Mouse (Mus musculus) mouse embryonic stem cell (cell line): ENCODE data around the gene Bcl6b.

Experiments used
- in situ Hi-C, 2 experiments: fragments of 300-500 bp; cut with MboI; formaldehyde crosslinking; loops; 1 replicate in 1 of 2; 3 replicates in 1 of 2; pipeline ENCODE4 v1.14.3; 2019 to 2020; ENCODE audit warnings: low sequenced_read_pairs in 2 of 2, low pct_unique_long_range_greater_than_20kb in 1 of 2, mixed read lengths in 1 of 2; ENCODE audit not compliant: unreplicated experiment in 1 of 2

Gene Bcl6b

DNA sequence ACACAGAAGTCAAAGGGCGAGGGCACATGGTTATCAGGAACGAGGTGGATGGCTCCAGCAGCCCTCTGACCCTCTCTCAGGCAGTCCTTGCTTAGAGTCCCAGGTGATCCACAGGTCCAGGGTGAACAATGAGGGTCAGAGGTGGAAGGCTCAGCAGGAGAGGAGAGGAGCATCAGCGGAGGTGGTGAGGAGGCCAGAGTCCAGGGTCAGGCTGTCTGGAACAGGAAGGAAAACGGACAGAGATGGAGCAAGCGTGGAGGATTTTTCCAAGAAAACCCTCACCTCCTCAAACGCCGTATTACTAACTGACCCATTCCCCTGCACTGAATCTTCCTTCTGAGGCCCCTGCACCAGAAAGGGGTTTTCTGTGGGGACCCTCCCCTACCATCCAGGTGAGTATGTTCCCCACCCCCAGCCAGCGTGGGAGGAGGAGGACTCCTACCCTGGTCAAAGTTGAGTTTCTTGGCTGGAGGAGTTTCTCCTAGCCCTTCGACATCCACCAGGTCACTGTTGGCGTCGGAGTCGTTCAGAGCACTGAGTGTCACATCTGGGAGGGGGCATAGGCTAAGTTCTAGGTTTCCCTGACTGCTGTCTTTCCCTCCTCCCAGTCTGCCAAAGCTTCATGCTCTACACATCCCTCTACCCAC, 5.8 kb upstream of the Bcl6b start:
- in situ Hi-C loops: no loop called here

DNA sequence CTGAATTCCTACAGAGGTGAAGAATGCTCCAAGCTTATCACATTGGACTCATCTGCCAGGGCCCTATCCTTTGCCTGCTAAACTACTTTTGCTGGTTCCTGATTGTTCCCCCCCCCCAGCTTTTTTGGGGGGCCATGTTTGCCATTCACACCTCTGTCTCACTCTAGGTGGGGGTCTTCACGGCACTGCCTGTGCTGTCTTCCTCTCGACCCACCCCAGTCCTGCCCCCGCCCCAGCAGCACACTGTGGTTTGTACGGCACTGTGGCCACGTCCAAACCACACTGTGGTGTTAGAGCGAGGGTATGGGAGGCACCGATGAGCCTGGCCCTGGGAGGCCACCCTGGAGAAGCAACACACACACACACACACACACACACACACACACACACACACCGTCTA, 4.9 kb upstream of the Bcl6b start:
- in situ Hi-C loops: no loop called here

DNA sequence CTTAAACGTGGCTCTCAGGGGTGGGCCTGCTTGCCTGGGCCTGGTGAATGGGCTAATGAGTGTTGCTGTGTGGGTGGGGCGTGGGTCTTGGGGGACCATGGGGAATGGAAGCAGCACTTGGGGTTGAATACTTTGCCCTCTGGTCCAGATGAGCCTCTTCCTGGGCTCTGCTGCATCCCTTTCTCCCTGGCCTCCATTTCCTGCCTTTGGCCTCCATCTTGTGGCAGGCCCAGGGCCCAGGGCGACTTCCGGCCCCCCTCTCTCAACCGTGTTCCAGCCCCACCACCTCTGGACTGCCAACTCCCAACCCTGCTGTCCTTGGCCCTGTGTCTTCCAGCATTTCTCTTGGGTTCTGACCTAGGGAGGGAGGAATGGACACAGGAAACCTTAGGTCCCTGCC, 4.4 kb upstream of the Bcl6b start:
- in situ Hi-C loops: no loop called here

- in situ Hi-C loops: no loop called here
These were observed 3.4 kb upstream of the Bcl6b start for GRCm38 (mm10) chr11:70233016-70233415.

- in situ Hi-C loops: no loop called here
These were observed 2.9 kb upstream of the Bcl6b start for GRCm38 (mm10) chr11:70232546-70232945.

DNA sequence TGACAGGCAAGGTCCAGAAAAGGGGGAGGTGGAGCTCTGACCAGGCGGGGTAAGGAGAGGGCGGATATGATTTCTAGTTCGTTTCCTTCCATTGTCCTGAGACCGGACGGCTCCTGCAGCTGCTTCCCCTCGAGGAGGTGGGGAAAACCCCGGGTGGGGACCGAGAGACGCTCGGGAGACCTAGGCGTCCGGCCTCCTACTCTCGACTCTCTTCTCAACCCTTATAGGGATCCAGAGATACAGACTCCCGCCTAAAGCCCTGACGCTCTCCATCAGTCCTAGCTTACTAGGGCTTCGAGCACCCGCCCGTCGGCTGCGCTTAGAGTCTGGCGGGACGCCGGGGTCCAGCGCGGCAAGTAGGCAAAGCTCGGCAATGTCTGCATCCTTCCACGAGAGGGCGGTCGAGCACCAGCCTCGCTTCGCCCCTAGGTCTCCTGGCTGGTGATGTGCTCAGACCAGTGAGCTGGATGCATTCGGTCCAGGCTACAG, 685 bp upstream of the Bcl6b start:
- in situ Hi-C loops: no loop called here

GRCm38 (mm10) chr11:70228828-70229227, 770 bp downstream of the Bcl6b start:
- in situ Hi-C loops: no loop called here

- in situ Hi-C loops: no loop called here
These were observed 1.8 kb downstream of the Bcl6b start for GRCm38 (mm10) chr11:70227661-70228245.

- in situ Hi-C loops: no loop called here
These were observed 2.5 kb downstream of the Bcl6b start for GRCm38 (mm10) chr11:70227126-70227525.

GRCm38 (mm10) chr11:70226602-70226890, 3.1 kb downstream of the Bcl6b start:
- in situ Hi-C loops: no loop called here

DNA sequence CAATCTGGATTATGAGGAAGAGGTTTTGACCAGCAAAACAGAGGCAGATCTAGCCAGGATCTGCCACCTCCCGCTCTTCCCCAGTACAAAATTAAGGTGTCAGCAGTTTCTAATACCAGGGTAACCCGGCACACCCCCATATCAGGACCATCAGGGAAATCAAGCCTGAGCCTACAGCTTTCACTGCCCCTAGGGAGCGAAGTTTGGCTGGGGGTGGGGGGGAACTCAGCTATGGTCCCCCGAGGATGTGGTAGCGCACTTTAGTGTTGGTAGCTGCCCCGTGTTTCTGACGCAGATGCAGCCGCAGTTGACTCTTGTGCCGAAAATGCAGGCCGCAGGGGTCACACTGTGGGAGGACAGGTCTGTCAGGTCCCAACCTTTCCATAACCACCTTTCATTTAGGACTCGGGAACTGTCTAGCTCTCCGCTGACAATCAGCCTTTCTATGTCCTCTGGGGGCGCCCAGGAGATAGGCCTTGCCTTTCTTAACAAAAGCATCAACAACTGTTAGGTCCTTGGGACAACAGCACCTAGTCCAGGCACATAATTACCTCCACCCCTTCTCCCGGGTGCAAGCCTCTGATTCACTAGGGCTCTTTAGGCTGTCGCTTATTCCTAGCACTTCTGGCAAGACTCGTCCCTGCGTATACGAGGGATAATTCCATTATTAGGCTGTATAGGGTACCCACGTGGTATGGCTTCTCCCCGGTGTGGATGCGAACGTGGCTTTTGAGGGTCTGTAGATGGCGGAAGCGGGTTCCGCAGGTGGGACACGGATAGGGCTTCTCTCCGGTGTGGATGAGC, 3.6 kb downstream of the Bcl6b start:
- in situ Hi-C loops: no loop called here

DNA sequence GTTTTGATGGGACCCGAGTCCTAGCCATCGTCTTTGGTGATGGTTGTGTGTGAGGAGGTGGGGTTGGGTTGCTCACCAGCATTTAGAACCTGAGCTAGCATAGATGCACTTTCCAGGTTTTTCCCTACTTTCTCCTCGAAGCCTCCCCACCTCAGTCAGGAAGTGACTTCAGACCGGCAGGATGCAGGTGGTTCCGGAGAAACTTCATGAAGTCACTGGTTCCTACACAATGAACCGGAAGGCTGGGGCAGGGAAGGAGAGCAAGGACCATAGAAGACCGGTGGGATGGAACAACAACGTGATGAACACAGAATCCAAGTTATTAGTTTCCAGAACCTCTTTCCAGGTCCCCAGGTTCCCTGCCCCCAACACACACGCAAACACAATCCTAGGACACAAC, 5.9 kb downstream of the Bcl6b start:
- in situ Hi-C loops: no loop called here

DNA sequence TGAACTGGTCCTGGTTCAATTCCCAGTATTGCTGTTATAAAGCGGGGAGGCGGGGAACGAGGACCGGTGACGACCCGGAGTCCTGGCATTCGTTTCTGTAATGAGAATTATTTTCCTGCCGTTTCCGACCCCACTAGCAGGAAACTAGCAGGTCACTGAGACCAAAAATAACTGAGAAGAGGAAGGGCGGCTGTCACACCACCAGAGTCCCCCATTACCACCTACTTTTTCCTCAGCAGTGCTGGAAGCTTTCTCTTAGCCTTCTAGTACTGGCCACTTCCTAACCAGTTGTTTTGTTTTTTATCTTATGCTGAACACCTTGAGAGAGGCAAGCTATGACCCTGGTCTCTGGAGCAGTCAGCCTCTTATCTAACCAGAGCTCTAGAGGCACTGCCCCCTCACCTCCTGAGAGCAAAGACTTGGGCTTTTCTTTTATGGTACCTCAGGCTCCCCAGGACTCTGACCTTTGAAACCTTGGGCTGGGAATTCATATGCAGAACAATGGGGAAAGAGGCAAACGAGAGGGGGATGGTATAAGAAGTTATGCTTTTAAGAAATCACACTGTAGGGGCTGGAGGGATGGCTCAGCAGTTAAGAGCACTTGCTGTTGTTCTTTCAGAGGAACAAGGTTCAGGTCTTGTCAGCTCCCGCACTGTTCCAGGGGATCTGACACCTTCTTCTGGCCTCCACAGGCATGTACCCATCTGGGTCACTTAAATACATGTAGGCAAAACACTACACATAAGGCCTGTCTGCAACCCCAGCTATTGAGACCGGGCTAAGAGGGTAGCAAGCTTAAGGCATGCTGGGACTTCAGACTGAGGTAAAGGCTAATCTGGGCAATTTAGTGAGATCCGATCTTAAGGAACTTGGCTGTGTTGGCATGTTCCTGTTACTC, 7.7 kb downstream of the Bcl6b start:
- in situ Hi-C loops: no loop called here

DNA sequence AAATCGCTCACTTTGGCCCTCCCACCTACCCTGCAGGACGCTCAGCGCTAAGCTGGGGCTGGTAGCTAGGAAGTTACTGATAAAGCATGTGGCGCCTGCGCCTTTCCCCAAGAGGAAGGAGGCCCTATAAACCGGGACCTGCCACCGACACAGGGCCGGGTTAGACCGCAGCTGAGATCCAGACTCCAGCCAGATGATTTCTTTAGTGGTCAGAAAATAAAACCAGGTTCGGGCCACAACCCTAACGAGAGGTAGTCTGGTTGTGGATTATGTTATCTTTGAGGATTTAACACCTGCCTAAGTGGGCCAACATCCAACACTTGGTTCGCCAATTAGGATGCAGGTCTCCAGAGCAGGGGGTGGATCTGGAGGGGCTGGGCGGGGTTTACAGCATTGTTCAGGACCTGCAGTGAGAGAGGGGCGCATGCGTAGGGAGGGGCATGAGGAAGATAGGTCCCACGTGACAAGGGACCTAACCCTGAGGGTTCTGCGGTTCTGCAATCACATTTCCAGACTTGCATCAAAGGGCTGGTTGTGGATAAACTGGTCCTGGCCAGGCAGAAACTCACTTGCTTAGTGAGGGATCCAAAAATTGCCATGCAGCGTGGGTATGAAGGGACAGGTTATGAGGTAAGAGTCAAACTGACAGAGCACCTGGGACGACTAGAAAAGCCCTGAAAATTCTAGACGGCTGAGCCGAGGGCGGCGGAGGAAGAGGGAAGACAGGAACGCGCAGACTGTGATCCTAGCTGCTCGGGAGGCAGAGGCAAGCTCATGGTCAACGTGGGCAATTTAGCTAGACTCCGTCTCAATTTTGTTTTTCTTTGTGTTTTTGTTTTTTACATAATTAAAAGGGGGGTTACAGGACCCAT, 8.6 kb downstream of the Bcl6b start, which contains the start of gene Slc16a13:
Gene Slc16a13, minus strand, starts transcription at position 334 of the 872 bp plus-strand sequence.
- in situ Hi-C loops: no loop called here

DNA sequence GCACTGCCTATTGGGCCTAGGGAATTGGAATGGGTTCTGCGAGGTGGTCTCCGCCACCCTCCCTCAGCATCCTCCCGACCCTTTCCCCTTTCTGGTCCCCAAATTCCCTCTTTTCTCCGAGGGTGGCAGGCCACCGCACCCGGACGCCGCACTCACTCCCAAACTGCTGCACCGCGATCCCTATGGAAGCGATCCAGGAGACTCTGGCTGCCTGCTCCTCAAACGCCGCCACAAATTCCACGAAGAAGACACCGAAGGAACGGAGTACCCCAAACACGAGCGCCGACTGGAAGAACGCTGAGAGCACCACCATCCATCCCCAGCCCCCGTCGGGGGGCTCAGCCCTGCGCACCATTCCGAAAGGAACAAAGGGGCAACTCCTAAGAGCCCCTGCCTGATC, 9.3 kb downstream of the Bcl6b start:
- in situ Hi-C loops: no loop called here

DNA sequence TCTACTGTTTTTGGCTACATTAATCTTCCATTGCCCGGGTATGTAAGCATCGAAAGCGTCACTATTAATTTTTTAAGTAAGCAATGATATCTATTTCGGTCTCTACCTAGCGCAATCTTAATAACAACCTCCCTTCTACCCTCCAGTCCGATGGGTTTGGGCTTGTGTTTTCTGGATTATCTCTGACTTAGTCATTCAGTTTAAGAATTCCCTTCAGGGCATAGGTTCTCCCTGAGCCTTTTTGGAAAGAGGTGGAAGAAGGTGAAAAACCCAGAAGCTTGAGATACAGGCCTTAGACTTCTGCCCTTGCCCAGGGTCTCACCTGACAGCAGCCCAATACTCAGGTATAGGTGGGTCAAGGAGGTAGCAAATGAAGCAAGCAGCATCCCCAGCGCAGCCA, 9.7 kb downstream of the Bcl6b start:
- in situ Hi-C loops: no loop called here

- in situ Hi-C loops: no loop called here
These were observed 10.7 kb downstream of the Bcl6b start for GRCm38 (mm10) chr11:70218741-70219470.
